Mouse (Mus musculus) heart, adult 9 months (tissue): Measurements from ENCODE around the gene Rsph1.

Experiments used
- DNase-seq, 2 experiments: peaks; one replicate each; pipeline ENCODE4 v3.0.0; 2022; ENCODE audit warnings: low spot score in 2 of 2

The Rsph1 gene

DNA sequence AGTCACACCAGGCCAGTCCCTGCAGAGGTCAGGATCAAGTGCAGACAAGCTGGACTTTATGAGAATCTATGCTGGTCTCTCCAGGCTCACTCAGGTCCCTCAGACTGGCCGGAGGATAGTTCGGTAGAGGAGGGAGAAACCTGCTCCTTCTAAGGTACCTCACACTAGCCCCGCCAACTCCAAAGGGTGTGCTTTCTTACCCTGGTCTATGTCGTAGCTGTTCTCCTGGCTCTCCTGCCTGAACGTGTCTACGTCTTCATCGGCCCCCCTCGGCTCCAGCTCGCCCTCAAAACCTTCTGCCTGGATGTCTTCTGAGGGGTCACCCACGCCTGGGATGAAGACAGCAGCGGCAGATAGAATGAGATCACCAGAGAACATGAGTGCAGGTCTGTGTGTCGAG, 19.3 kb downstream of the Rsph1 start:
- no peak for DNase-seq

DNA sequence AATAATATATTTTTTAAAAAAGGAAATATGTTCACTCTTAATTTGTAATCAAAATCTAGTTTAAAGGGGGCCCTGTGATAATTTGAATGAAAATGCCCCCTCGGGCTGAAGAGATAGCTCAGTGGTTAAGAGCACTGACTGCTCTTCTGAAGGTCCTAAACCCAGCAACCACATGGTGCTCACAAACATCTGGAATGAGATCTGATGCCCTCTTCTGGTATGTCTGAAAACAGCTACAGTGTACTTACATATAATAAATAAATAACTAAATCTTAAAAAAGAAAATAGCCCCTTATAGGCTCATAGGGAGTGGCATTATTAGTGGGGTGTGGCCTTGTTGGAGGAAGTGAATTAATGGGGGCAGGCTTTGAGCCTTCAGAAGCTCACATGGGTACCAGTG, 20.0 kb downstream of the Rsph1 start:
- no peak for DNase-seq

DNA sequence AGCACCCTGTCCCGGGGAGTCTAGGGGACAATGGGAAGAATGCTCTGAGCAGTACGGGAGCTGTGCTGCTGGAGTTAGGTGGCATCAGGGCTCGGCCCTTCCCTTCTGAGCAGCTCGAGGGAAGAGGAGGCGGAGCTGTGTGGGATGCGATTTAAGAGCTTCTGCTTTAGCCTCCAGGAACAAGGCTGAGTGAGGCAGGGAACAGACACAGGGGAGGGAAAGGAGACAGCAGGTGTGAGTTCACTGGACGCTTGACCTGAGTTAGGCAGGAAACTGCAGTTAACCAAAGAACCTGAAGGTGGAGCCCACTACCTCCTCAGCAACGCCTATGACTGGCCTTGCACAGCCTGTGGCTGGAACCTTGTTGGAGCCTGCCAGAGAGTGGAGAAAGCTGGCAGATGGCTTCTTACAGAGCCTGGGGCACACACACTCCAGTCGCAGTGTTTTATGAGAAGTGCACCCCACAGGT, 22.7 kb downstream of the Rsph1 start:
- DNase-seq: peak; percentile 67 to 77

DNA sequence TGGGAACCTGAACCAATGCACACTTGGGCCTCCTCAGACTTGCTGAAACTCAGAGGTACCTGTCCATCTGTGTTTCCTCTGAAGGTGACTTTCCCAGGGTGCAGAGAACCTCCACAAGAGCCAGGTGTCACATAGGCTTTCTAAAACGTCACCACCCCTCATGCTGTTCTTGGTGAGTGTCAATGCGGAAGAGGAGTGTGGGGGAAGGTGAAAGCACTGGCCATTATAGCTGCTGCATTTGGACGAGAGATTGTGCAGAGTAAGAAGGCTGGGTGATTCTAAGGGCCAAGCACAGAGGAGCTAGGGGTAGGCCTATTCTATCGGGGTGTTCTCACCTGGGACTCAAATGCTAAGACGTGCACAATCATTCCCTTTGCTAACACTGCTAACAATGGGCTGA, 23.2 kb downstream of the Rsph1 start:
- no peak for DNase-seq

DNA sequence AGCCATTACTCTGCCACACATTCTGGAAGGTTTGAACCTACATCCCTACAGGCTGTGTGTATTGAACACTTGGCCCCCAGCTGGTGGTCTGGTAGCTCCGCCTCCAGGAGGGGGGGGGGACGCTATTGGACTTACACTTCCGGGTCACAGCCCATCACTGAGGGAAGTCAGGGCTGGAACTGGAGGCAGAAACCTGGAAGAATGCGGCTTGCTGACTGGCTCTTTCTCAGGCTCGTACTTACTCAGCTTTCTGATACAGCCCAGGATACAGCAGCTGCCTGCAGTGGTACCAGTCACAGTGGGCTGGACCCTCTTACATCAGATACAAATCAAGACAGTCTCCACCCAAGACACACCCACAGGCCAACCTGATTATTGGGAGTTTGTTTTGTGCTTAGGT, 30.0 kb downstream of the Rsph1 start:
- no peak for DNase-seq

DNA sequence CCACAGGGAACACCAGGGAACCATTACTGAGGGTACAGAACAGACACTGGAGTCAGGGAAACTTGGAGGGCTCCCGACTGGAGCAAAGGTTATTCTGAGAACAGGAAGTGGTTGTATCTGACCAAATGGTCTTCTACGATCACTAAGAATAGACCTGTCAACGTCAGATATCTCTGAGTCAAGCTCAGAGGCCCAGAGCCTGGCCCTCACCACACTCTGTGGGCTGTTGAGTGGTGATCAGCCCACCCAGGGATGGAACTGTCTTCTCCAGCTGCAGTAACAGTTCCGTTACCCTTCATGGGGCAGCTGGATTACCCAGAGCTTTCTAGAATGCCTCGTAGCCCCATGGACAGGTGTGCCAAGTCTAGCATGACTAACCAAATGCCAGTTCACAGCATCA, 31.9 kb downstream of the Rsph1 start:
- DNase-seq: peak in 1 of 2 experiments; percentile 59

DNA sequence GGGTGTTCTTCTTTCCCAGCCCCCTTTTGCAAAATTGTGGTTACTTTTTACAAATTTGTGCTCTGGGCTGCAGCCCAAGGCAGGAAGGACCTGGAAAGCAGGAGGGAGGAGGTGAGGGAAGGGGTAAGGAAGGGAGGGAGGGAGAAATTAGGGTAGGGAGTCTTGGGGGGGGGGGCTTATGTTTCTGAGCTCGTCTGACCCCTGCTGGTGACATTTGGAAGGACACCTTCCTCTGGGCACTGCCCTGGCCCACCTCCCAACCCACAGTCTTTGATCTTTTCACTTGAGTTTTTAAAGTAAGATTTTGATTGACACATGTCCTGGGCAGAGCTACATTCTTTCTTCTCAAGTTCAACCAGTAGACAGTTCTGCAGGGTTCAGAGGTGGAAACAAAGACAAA, 34.4 kb downstream of the Rsph1 start:
- no peak for DNase-seq

DNA sequence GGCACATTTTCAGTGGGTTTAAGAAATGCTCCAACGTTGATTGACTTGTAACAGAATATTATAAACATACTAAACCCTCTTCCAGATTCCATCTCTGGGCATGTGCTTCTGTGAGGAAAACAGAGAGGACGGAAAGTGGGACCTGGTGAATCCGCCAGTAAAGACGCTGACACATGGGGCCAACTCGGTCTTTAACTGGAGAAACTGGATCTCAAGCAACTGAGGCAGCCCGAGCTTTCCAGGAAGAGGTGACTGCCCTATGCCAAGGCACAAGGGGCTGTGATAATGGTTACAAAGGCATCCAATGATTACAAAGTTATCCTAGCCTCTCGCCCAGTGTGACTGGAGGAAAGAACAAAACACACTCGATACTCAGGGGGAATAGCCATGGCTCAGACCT, 36.0 kb downstream of the Rsph1 start:
- no peak for DNase-seq

DNA sequence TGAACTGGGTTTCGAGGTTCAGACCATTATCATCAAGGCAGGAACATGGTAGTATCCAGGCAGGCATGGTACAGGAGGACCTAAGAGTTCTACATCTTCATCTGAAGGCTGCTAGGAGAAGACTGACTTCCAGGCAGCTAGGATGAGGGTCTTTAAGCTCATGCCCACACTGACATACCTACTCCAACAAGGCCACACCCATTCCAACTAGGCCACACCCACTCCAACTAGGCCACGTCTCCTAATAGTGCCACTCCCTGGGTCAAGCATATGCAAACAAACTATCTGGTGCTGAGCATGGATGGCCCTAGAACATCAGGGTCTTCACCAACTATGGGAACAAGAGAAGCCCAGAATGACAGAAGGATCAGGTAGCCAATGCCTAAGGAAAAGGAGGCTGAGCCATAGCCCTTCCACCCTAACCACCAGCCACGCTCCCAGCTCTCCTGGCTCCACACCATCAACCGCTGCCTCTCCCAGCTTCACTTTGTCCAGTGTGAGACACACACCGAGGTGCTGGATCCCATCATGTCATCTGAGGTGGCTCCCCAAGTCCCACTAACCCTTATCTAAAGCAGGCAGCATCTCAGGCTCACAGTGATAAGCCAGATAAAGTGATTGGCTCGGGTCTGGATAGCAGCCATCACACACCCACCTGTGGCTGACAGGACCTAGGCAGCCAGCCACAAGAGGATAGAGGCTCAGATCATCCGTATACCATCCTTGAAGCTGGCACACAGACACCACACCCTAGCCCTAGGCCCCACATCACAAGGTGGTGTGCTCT, 38.8 kb downstream of the Rsph1 start:
- no peak for DNase-seq

DNA sequence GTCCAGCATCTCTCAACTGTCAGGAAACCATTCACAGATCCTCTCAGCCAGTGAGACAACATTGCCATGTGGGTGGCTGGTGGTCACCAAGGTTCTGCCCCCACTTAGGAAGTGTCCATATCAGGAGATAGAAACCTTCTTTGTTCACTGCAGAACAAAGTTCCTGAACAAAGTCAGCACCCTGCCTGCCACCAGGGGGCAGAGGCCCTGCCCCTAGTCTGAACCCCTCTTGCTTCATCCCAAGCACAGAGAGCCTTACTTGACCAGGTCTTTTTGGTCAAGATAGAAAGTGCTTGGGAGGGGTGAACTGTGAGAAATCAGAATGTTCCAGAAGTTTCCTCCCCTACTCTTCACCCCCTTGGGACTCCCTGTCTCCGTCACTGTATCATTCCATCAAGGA, 41.3 kb downstream of the Rsph1 start:
- no peak for DNase-seq

DNA sequence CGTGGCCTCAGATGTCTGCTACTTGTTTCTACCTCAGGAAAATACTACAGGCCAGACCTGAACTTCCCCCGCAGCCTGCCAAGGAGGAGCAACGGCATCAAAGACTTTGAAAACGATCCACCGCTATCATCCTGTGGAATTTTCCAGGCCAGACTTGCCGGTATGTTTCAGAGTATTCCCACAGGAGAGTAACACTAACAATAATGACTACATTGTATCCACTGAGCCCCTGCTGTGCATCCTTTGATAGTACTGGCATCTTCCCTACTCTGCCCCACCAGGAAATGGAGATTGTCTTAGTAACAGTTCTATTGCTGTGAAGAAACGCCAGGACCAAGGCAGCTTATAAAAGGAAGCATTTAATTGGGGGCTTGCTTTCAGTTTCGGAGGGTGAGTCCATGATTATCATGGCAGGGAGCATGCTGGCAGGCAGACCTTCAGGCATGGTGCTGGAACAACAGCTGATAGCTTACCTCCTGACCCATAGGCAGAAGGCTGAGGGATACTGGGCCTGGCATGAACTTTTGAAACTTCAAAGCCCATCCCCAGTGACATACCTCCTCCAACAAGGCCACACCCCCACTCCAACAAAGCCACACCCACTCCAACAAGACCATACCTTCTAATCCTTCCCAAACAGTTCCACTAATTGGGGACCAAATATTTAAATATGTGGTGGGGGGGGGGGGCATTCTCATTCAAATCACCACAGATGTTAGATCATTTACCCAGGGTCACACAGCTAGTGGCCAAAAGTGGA, 44.8 kb downstream of the Rsph1 start:
- DNase-seq: no peak

DNA sequence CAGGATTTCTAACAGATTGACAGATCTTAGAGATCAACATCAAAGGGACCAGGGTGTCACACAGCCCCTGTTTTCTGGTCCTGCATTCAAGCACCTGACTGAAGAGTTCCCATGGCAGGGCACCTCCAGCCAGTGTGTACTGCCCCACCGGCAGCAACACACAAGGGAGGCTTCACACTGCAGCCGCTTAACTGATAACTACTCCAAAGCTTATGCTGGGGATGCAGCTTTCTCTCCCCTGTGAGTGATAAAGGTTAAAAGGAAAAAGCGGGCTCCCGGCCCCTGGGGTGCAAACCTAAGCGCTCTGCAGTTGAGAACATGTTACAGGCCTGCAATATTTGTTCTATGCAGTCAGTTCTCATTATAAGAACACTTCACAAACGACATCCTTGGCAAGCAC, 45.4 kb downstream of the Rsph1 start:
- no peak for DNase-seq

DNA sequence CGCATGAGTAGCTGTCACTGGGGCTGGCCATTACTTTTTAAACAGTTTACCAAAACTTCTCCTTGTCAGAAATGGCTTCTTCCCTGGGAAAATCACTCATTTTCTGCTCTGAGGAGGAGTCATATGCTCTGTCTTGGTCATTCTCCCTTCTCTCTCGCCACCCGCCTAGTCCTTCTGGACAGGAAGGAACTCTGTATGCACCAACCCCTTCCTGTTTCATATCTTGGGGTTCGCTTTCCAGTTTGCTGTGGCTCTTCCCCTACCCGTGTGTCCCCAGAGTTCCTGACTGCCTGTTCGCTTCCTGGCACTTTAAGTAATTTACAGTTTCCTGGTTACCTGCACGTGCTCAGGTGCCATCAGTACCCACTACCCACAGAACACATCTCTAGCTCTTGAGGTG, 50.3 kb downstream of the Rsph1 start:
- DNase-seq: no peak

DNA sequence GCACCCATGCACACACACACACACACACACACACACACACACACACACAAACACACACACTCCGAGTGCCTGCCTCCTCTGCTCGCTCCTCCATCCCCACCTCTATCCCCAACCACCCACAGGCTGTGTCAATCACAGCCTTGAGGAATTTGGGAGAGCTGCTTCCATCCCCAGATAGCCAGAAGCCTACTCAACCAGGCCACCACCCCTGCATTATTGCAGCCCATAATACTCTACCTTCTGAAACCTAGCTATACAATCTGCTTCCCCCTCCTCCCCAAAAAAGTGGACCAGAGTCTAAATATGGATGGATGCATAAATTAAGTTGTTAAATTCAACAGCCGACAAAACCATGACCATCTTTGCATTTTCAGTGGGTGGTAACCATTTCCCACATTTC, 50.8 kb downstream of the Rsph1 start:
- DNase-seq: no peak

DNA sequence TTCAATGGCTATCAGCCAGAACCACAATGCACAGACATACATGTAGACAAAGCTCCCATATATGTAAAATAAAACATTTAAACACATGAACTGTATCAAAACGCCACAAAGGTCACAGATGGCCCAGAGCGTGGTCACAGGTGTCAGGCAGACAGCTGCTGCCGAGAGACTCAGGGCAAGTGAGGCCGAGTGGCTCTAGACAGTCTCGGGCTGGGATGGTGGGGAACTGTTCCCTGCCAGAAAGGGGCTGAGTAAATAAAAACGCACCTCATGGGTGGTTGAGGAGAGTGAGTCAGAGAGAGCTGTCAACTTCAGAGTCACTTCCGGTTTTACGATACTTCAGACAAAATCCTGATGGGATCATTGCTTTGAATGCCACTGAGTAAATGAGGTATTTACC, 52.6 kb downstream of the Rsph1 start:
- DNase-seq: no peak

DNA sequence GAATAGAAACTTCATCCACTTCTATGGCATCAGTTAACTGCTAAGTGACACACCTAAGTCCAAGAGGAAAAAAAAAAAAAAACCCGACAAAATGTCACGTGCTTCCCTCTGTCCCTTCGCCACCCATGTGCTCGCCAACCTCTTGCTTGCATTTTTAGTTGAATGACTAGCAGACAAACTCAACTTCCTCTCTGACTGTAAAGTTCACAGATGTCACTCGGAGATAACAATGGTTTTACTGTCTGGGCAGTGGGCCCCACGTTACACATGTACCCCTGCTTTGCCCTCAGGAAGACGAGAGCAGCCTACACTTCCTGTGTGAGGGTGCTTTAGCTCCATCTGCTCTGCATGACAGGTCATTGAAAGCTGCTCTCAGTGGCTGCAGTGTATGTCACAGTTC, 53.3 kb downstream of the Rsph1 start:
- DNase-seq: no peak

DNA sequence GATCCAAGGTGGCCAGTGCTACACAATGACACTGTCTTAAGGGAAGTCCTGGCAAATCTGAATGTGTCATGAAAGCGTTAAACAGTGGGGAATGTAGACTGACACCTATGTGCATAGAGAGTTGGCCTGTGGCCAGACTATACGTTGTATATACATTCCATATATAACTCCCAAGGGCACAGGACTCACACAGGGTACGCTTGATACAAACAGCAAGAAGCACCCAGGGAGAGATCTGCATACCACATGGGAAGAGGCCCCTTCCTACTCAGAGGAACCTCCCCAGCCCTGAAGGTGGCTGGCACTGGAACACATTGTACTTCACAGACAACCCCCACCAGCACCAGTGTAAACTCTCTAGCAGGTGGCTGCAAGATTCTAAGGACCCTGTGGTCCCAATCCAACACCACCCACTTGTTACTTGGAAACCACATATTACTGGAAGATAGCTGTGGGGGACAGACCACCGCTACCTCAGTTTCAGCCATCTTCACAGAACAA, 54.3 kb downstream of the Rsph1 start:
- no peak for DNase-seq

DNA sequence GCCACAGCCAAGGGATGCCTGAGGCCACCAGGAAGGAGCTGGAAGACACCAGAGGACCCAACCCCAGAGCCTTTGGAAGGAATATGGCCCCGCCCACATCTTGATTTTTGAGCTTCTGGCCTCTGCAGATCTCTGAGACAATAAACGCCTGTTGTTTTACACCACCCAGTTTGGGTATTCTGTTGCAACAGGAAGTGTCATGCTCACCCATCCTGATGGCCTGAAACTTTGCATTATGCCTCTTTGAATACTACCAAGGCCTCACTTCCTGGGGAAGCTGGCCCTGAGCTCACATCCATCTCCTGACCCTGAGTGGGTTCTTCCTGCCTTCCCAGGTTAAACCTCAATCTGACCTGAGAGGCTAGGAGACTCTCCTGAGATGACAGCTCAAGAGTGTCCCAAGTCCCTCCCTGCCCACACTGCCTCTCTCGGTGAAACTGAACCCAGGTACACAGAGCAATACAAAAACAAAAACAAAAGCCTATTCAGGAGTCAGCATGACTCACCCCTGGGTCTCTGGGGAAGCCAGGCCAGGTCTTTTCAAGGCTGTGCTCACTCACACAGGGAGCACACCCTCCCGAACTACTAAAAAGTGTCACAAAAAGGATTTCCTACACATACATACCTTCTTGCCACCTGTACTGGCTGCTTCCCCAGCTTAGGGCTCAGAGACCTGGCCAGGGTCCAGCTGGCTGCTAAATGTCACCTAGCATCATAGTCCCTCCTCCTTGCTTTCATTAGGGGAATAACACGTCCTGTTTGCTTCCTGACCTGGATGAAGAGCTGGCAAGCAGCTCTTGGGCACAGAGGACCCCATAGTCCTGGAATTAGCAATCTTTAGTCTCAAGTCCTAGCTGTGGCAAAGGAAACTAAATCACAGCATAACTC, 60.9 kb downstream of the Rsph1 start:
- no peak for DNase-seq

DNA sequence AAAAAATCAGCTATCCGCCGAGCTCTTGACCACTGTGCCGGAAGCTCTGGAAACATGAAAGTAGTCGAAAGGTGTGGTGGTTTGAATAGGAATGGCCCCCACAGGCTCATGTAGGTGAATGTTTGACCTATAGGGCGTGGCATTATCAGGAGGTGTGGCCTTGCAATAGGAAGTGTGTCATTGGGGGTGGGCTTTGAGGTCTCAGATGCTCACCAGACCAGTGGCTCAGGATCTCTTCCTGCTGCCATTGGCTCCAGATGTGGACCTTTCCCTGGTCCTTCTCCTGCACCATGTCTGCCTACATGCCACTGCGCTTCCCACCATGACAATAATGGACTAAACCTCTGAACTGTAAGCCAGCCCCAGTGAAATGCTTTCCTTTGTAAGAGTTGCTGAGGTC, 65.3 kb downstream of the Rsph1 start:
- no peak for DNase-seq

DNA sequence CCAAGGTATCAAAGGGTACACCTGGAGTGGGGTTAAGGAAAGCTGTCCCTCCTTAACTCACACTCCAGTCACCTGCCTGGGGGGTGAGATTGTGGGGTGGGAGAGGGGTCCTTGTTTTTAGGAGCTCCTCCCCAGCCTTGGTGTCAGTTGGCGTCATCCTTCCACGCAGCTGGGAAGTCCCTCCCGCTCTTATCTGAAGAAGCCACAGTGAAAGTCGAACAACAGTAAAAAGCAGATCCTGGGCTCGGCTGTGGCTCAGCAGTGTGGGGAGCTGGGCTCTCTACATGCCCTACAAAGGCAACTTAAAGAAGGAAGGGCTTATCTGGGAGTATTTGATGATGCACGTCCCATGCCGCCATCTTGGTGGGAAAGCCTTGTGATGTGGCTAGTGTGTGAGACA, 66.9 kb downstream of the Rsph1 start:
- DNase-seq: no peak

DNA sequence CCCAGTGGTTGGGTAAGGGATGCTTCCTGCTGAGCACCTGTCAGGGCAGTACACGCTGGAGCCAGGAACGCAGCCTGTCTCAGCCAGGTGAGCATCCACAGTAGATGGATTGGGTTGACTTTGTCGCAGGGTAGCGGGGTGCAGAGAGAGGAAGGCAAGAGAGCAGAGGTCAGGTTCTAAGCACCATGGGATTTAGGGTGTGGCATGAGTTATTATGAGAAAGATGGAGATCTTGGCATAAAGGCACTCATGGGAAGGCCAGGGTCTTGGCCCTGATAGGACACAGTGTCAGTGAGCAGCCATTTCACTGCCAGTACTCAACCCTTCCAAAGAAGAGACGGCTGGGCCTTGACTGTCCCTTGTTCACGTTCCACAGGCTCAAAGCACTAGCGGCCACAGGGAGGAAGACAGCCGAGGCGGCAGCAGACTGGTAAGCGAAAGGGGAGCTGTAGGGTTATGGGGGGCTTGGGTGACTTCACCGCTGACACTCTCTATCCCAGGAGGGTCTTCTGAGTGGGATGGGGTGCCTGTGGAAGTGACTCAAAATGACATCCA, 67.7 kb downstream of the Rsph1 start:
- no peak for DNase-seq

DNA sequence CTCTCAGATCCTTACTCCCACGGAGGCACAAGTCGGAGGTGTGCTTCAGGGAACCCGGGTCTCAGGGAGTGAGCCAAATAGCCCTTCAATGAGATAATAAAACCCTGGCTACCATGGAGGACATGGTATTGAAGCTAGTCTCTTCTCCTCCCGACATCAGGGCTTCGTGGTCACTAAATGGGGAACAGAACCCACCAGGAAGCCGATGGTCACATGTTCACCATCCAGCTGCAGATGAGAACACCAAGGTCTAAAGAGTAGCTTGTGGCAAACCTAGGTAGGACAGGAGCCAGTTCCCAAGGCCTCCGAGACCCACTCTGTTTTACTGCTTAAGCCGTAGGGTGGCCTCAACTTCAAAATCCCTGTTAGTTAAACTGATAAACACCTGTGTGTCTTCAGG, 68.5 kb downstream of the Rsph1 start:
- no peak for DNase-seq
